Mouse (Mus musculus) heart, adult 2 months (tissue): Measurements from ENCODE around the gene Cdca3. TPM values are rescaled to one million over a fixed set of nuclear protein-coding genes. Genes with fewer than 3 reads are reported as not detected.
"Not testable (repeated sequence)": the region's sequence is repeated elsewhere in the genome, so short reads cannot be mapped to it uniquely, and the experiment has no call there.

Source experiments
- DNase-seq, 2 experiments: peaks; one replicate each; pipeline ENCODE4 v3.0.0; 2021
- H3K27ac ChIP-seq: fragments of 200-600 bp; 2 replicates; pipeline ENCODE4 v1.8.1; 2022
- H3K27me3 ChIP-seq: fragments of 200-500 bp; 2 replicates; pipeline ENCODE4 v1.6.1; 2012; ENCODE audit warnings: mild to moderate bottlenecking, low read length, inconsistent platforms, mixed read lengths; ENCODE audit not compliant: control insufficient read depth, insufficient read depth
- H3K36me3 ChIP-seq: fragments of 200-500 bp; 2 replicates; pipeline ENCODE4 v1.6.1; 2012; ENCODE audit warnings: low read length, inconsistent platforms; ENCODE audit not compliant: control insufficient read depth, insufficient read depth
- H3K4me1 ChIP-seq: fragments of 200-500 bp; 2 replicates; pipeline ENCODE4 v1.6.1; 2011; ENCODE audit warnings: low read length; ENCODE audit not compliant: control insufficient read depth, insufficient read depth
- H3K4me3 ChIP-seq: fragments of 200-600 bp; 2 replicates; pipeline ENCODE4 v1.8.1; 2022
- H3K79me2 ChIP-seq: fragments of 200-500 bp; replicated peaks from 2 replicates; pipeline ENCODE4 v1.6.1; 2012; ENCODE audit warnings: mild to moderate bottlenecking, inconsistent platforms, low read length, moderate library complexity, mixed read lengths; ENCODE audit not compliant: control insufficient read depth, insufficient read depth
- H3K9ac ChIP-seq: fragments of 200-500 bp; 2 replicates; pipeline ENCODE4 v1.6.1; 2012; ENCODE audit warnings: low read depth, mild to moderate bottlenecking, control low read depth, inconsistent platforms, low read length, mixed read lengths
- CTCF ChIP-seq: fragments of 200-600 bp; IDR thresholded peaks from 2 replicates; pipeline ENCODE4 v1.8.1; 2022; ENCODE audit warnings: antibody characterized with exemption, mild to moderate bottlenecking, moderate library complexity
- EP300 ChIP-seq: fragments of 200-500 bp; IDR thresholded peaks from 2 replicates; pipeline ENCODE4 v1.6.1; 2011; ENCODE audit warnings: low read depth, low read length, control low read depth; ENCODE audit not compliant: insufficient read depth
- POLR2A ChIP-seq: fragments of 200-500 bp; IDR thresholded peaks from 2 replicates; pipeline ENCODE4 v1.6.1; 2011; ENCODE audit warnings: mild to moderate bottlenecking, low read depth, low read length, control low read depth; ENCODE audit not compliant: insufficient read depth
- WGBS: fragments of 180-500 bp; shearing (Covaris S2); methylation state at CpG from one replicate; pipeline ENCODE4 v1.1.7; 2018; 5-methylcytosine and 5-hydroxymethylcytosine counted together
- intact Hi-C: fragments of 180-260 bp; cut with DNase I; formaldehyde crosslinking; loops from one replicate; pipeline ENCODE4 v1.15.1; 2025
- polyA plus RNA-seq: library from polyadenylated mRNA; depleted of rRNA; stranded (reverse); fragments of >200 nt; gene quantifications from 2 replicates; pipeline ENCODE4 v1.2.3, GENCODE M21; 2012
- total RNA-seq, 2 experiments: library from RNA; stranded (reverse); gene quantifications; 2 replicates each; pipeline ENCODE4 v1.2.3; 2021

The Cdca3 gene
- total and polyA plus RNA-seq, 3 experiments = 0.32 to 0.72 (median 0.70) TPM

- TF ChIP-seq CTCF (no peak), POLR2A (no peak), EP300 (no peak)
- H3K79me2 ChIP-seq = no peaks in the 10 kb centered on the region
- H3K4me3 ChIP-seq = no peak overlapping the region
- no peaks in the 10 kb centered on the region for H3K4me1 ChIP-seq
- no peak overlapping the region for H3K9ac ChIP-seq
- H3K27ac ChIP-seq = no peak overlapping the region
- intact Hi-C loops = no loop called here
- WGBS = 61% methylated on average over 10 of the region's 10 CpGs
- H3K36me3 ChIP-seq = no peaks in the 10 kb centered on the region
- DNase-seq = no peak
- H3K27me3 ChIP-seq = no peaks in the 10 kb centered on the region
Measured at GRCm38 (mm10) chr6:124787722-124788121, 41.6 kb upstream of the Cdca3 start.

GRCm38 (mm10) chr6:124789519-124789918 lies 39.8 kb upstream of the Cdca3 start:
- Histone ChIP-seq H3K9ac (no peak overlapping the region), H3K36me3 (no peaks in the 10 kb centered on the region), H3K27me3 (no peaks in the 10 kb centered on the region), H3K27ac (no peak overlapping the region), H3K4me1 (no peaks in the 10 kb centered on the region), H3K79me2 (no peaks in the 10 kb centered on the region), H3K4me3 (no peak overlapping the region)
- WGBS = 90% methylated on average over 4 of the region's 4 CpGs
- no peak for DNase-seq
- intact Hi-C loops = no loop called here
- no peak for TF ChIP-seq EP300
- no peak for TF ChIP-seq POLR2A
- no peak for TF ChIP-seq CTCF

GRCm38 (mm10) chr6:124790121-124790520 lies 39.2 kb upstream of the Cdca3 start:
- Histone ChIP-seq H3K4me1 (no peaks in the 10 kb centered on the region), H3K27ac (no peak overlapping the region), H3K27me3 (no peaks in the 10 kb centered on the region), H3K9ac (no peak overlapping the region), H3K36me3 (no peaks in the 10 kb centered on the region), H3K79me2 (no peaks in the 10 kb centered on the region), H3K4me3 (no peak overlapping the region)
- intact Hi-C loops = no loop called here
- WGBS = 59% methylated on average over 4 of the region's 4 CpGs
- TF ChIP-seq POLR2A = no peak
- no peak for TF ChIP-seq EP300
- no peak for TF ChIP-seq CTCF
- DNase-seq = no peak

GRCm38 (mm10) chr6:124791911-124792310 lies 37.4 kb upstream of the Cdca3 start:
- H3K27me3 ChIP-seq = no peaks in the 10 kb centered on the region
- 85% methylated on average over 3 of the region's 3 CpGs for WGBS
- no peaks in the 10 kb centered on the region for H3K4me1 ChIP-seq
- no peak overlapping the region for H3K27ac ChIP-seq
- H3K36me3 ChIP-seq = no peaks in the 10 kb centered on the region
- H3K4me3 ChIP-seq = no peak overlapping the region
- DNase-seq = no peak
- TF ChIP-seq CTCF (no peak), EP300 (no peak), POLR2A (no peak)
- H3K9ac ChIP-seq = no peak overlapping the region
- intact Hi-C loops = no loop called here
- no peaks in the 10 kb centered on the region for H3K79me2 ChIP-seq

GRCm38 (mm10) chr6:124795781-124796180 lies 33.6 kb upstream of the Cdca3 start:
- DNase-seq = no peak
- intact Hi-C loops = no loop called here
- H3K27ac ChIP-seq = no peak overlapping the region
- no peaks in the 10 kb centered on the region for H3K4me1 ChIP-seq
- TF ChIP-seq EP300 = no peak
- TF ChIP-seq CTCF = no peak
- TF ChIP-seq POLR2A = no peak
- no peaks in the 10 kb centered on the region for H3K79me2 ChIP-seq
- no peaks in the 10 kb centered on the region for H3K27me3 ChIP-seq
- WGBS = 86% methylated on average over 4 of the region's 4 CpGs
- H3K4me3 ChIP-seq = no peak overlapping the region
- H3K9ac ChIP-seq = no peak overlapping the region
- no peaks in the 10 kb centered on the region for H3K36me3 ChIP-seq

GRCm38 (mm10) chr6:124796200-124796599 lies 33.1 kb upstream of the Cdca3 start:
- H3K27me3 ChIP-seq = no peaks in the 10 kb centered on the region
- no peak for DNase-seq
- intact Hi-C loops = no loop called here
- H3K4me1 ChIP-seq = no peaks in the 10 kb centered on the region
- no peak overlapping the region for H3K4me3 ChIP-seq
- WGBS = 75% methylated on average over 2 of the region's 2 CpGs
- no peak overlapping the region for H3K27ac ChIP-seq
- H3K79me2 ChIP-seq = no peaks in the 10 kb centered on the region
- no peaks in the 10 kb centered on the region for H3K36me3 ChIP-seq
- H3K9ac ChIP-seq = no peak overlapping the region
- no peak for TF ChIP-seq POLR2A
- TF ChIP-seq CTCF = no peak
- TF ChIP-seq EP300 = no peak

- intact Hi-C loops, H3K4me3 ChIP-seq: not testable (repeated sequence)
Measured at GRCm38 (mm10) chr6:124802400-124802799, 26.9 kb upstream of the Cdca3 start.

More at GRCm38 (mm10) chr6:124802400-124802799, 26.9 kb upstream of the Cdca3 start:
- 24% methylated on average over 6 of the region's 9 CpGs for WGBS
- H3K79me2 ChIP-seq, DNase-seq, H3K27ac ChIP-seq, H3K27me3 ChIP-seq, H3K9ac ChIP-seq, H3K4me1 ChIP-seq, H3K36me3 ChIP-seq: not testable (repeated sequence)
